Mouse (Mus musculus): ENCODE measurements around the gene Aff1.

Aff1 gene

DNA sequence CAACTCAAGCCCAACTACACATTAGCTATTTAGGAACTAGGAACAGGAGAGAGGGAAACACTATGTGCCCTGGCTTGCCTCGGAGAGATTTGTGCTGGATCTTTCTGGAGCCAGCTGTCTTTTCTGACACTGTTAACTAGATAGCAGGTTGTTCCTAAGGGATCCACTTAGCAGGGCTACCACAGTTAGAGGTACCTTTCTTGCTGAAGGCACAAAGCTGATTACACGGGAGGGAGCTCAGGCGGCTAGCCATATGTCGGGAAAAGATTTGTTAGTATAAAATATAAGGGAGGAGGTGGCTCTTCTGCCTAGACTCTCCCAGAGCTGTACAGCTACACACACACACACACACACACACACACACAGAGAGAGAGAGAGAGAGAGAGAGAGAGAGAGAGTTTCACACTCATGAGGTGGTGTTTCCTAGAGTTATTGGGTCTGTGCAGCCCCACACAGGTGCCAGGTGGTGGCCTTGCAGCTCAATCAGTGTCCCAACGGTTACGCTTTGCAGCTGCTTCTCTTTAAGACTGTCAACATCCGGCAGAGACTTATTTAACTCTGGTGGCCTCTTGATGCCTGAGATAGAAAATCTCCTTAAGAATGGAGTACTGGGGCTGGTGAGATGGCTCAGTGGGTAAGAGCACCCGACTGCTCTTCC is 34.2 kb downstream of the Aff1 start:
- DNase-seq (ENCODE audit: low read depth, low spot score) = no peak

DNA sequence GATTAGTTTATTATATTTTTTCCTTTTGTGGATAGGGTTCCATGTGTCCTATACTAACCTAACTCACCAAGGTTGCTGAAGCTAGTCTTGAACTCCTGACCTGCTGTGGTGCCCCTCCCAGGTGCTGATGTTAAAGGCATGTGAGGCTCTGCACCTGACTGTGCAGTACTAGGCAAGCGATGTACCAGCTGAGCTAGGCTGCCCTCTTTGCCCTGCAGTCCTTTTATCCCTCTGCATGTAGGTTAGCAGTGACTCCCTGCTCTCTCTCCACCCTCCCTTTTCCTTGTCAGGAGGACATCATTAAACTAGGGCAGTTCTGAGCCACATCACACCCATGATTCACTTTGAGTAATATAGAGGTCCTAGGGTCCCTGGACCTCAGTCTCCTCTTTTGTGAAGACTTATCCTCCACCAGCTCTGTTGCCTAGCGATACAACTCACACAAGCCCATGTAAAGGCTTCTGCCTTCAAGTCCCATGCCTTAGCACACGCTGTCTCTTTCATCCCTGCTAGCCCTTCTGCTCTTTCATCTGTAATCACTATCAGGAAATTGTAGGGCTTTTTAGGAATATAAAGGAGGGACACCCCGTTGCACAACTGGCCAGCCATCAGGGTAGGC is 35.7 kb downstream of the Aff1 start:
- no peak for DNase-seq (ENCODE audit: low read depth, low spot score)

DNA sequence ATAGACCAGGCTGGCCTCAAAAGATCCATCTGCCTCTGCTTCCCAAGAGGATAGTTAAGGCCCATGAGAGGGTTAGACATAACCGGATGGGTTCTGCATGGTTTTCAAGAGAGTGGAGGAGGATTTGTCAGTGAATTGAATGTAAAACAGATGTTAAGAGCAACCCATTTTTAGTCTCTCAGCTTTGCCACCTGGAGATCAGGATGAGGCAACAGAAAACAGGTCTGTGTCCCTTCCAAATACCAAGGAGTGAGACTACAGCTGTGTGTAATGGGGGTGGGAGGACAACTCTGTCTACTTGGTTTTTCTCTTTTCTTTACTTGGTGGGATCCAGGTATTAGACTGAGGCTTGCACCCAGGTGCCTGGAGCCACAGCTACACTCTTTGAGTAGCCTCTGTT is 37.1 kb downstream of the Aff1 start:
- no peak for DNase-seq (ENCODE audit: low read depth, low spot score)

DNA sequence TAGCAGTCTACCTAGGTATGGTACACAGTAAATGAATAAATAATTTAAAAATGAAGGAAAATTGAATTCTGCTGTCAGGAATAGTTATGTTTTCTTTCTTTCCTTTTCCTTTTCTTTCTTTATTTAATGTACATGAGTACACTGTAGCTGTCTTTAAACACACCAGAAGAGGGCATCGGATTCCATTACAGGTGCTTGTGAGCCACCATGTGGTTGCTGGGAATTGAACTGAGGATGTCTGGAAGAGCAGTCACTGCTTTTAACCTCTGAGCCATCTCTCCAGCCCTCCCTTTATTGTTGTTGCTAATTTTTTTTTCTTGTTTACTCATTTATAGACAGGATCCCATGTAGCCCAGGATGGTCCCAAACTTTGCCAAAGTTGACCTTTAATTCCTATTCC is 38.0 kb downstream of the Aff1 start:
- no peak for DNase-seq (ENCODE audit: low read depth, low spot score)

DNA sequence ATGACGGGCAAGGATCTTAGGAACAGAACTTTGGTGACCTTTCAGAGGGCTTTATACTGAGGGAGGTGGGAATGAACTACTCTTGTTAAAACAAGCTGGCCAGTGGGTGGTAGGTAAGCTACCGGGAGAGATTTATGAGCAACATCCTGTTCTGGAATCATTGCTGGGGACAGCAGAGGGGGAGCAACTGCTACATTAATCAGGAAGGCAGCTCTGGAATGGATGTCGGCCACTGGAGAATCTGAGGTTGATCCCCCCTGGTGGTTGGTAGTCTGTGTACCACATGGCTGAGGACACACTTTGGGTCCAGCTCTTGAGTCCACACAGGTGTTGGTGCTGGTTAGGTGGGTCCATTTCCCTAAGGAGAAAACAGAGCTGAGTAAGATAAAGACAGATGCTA is 38.6 kb downstream of the Aff1 start:
- no peak for DNase-seq (ENCODE audit: low read depth, low spot score)

DNA sequence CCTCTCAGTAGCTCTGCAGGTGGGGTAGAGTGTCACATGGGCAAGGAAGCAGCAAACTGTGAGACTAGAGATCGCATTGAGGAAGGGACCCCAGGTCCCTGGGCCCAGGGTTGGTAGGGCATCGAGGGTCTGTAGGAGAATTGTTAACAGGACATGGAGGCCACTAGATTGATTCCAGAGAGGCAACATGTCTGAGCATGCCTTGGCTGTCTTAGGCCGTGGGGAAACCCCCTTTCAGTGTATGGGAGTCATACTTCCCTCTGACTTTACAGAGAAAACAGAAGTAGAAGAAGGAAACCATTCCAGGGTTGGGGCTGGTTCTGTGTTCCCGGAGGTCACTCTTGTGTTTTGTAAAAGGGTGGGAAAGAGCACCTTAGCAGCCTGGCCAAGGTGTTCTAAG is 40.4 kb downstream of the Aff1 start:
- no peak for DNase-seq (ENCODE audit: low read depth, low spot score)

DNA sequence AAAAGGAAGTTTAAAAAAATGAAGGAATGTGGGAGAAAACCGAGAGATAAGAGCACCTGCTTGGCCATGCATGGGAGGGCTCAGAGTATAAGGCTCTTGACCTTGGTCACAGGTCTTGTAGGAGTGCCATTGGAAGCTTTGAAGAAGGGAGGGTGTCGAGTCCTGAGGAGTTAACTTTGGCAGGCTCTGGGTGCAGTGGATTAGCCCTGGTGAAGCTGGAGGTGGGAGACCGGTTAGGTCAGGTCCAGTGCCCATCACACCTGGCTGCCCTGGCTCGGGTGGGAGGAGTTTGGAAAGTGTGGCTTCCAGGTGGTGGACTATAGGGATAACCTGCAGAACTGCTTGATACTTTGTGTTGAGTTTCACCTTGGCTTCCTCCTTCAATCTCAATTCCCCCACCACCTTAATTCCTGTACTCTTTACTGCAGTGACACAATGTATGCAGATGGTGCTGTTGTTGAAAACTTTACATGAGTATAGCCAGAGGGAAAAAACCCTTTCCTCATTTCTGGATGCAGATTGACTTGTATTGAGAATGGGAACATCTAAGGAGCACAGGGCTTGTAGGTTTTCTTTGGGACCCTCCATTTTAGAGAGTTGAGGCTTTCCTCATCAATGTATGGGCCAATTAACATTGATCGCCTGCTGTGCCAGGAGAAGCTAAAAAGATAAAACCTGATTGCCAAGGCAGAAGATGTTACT is 43.4 kb downstream of the Aff1 start:
- no peak for DNase-seq (ENCODE audit: low read depth, low spot score)

DNA sequence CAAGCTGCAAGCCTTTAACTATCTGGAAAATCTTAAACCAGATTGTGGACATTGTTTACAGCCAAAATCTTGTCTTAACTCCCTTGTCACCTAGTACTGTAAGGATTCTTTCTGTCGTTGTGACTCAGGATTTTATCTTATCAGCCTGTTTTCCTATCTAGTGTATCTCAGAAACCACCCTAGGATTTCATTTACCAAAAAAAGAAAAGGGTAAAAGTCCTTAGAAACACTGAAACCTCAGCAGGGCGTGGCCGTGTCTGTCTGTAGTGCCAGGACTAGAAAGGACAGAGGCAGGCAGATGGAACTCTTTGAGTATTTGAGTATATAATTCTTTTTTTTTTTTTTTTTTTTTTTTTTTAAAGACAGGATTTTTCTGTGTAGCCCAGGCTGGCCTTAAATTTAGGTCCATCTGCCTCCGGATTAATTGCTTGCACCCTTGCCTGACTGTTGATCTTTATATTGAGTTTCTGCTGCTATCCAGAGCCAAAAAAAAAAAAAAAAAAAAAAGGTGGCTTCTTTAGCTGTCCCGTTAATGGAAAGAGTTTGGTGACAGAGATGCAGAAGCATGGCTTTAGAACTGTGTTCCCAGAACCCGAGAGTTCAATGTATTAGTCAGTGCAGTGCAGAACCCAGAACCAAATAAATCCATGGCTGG is 44.5 kb downstream of the Aff1 start:
- DNase-seq (ENCODE audit: low read depth, low spot score) = no peak

DNA sequence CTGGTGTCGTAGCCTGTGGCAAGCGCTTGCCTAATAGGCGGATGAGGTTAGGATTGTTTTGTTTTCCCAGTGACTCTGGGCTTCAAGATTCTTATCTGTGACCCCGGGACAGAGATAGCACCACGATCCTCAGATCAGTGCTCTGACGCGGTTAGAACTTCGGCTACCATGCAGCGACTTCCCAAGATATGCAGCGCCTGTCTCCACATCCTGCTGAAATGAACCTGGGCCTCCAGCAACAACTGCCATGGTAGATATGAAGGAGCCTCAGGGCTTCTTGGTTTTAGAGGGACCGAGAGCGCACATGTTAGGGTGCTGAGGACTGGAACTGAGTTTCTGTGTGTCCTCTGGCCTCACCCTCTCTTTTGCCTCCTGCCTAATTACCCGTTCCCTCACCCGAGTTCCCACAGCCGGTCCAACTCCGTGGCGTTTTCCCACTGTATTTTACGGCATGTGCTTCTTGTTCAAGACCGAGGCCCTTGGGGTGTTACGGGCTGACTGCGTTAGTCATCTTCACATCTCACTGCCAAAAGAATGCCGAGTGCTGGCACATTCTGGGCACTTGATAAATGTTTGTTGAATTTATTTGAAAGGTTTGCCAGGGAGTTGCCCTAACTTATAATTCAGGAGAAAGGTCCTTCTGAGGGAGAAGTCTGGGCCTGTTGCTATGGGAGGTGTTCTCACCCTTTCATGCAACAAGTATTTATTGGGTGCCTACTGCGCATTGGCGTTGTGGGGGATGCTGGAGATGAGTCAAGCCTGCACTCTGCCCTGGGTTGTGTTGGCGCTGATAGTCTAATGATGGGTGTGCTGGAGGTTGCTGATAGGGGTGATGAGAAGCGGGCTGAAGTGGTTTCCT is 45.3 kb downstream of the Aff1 start:
- no peak for DNase-seq (ENCODE audit: low read depth, low spot score)

DNA sequence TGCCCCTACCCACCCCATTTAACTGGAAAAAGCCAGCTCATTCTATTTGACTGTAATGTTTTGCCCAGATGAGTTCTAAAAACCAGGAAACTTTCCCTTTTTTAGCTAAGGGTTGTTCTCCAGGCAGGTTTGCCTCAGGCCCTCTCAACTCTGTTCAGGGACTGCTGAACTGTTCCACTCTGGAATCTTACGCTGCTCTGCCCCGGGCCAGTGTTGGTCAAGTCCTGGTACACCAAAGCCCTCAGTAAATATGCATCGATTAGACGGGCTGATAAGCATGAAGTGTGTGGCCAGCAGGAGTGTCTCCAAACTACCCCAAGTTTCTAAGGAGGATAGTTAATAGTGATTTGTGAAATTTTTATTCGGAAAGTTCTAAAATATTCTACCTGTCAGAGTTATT is 46.3 kb downstream of the Aff1 start:
- no peak for DNase-seq (ENCODE audit: low read depth, low spot score)

DNA sequence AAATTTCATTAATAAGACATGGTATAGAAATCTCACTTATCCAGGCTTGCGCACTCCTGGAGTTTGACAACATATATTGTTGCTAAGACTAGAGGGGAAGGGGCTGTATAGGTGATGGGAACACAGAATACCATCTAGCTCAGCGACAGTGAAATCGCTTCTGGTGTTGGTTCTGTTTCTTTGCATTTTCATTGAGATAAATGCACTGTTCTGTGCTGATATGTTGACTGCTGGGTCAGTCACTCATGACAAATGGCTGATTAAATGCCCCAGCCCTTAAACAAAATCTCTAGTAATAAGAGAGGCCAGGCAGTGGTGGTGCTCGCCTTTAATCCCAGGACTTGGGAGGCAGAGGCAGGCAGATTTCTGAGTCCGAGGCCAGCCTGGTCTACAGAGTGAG is 47.0 kb downstream of the Aff1 start:
- DNase-seq (ENCODE audit: low read depth, low spot score) = no peak

DNA sequence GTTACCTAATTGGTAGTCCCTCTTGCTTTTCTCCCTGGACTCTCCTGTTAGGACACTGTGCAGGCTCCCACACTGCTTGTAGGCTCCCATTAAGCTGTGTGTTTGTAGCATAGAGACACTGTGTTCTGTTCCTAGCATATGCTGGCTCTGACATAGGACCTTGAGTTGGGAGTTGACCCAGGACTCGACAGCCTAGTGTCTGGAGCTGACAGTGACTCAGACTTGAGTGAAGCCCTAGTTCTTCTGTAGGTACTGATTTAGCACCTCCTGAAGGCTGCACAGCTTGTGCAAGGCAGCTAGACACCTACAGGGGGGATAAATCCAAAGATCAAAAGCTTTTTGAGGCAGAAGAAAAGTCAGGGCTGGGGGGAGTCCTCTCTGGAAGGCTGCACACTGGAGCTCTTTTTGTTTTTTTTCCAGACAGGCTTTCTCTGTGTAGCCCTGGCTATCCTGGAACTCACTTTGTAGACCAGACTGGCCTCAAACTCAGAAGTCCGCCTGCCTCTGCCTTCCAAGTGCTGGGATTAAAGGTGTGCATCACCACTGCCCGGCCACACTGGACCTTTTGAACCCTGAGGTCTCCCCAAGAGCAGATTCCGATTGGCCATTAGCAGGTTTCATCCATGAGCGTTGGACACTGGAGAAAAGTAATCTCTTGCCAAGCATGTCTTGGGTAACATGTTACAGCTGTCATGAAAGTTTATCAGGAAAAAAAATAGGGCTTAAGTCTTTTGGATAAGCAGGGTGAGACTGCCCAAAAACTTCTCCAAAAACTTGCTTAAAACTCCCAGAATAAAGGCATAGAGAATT is 48.1 kb downstream of the Aff1 start:
- no peak for DNase-seq (ENCODE audit: low read depth, low spot score)

DNA sequence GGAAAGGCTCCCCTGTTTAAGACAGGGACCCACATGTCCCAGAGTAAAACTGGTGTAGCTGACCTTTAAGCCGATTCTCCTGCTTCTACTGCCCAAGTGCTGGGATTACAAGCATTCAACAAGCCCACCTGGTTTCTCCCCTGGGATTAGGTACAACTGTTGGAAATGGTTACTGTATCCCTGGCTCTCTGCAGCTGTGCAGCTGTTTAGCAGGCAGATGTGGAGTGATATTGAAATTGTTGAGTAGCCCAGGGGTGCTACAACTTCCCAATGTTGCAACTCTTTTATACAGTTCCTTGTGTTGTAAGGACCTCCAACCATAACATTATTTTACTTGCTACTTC is 48.7 kb downstream of the Aff1 start:
- DNase-seq (ENCODE audit: low read depth, low spot score) = no peak

DNA sequence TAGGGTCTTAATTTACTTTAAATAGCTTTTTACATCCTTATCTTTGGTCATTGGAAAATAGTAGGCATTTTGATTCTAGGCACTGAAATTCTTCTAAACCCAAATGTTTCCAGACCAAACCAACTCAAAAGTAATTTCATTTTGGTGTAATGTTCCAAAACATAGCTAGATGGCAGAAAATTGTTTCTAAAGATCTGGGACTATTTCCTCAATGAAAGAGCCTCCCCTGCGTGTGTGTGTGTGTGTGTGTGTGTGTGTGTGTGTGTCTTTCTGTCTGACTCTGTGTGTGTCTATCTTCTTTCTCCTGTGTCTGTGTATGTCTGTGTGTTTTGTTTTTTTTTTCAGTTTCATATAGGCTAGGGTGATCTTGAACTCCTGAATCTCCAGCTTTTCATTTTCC is 49.3 kb downstream of the Aff1 start:
- no peak for DNase-seq (ENCODE audit: low read depth, low spot score)

DNA sequence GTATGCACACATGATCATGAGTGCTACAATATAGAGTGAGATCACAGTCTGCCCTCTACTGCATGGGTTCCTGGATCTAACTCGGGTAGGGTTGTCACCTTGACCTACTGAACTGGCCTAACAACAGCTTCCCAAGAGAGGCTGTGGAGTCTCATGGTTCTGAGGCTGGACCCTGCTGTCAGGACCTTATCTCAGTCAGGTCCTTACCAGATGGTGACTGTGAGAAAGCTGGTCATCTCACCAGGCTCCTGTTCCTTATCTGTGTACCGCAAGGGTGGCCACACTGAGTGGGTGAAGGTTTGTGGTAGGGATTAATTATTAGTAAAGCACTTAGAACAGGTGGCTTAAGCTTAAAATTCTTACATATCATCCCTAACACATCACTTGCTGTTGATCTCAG is 49.8 kb downstream of the Aff1 start:
- DNase-seq (ENCODE audit: low read depth, low spot score) = no peak

DNA sequence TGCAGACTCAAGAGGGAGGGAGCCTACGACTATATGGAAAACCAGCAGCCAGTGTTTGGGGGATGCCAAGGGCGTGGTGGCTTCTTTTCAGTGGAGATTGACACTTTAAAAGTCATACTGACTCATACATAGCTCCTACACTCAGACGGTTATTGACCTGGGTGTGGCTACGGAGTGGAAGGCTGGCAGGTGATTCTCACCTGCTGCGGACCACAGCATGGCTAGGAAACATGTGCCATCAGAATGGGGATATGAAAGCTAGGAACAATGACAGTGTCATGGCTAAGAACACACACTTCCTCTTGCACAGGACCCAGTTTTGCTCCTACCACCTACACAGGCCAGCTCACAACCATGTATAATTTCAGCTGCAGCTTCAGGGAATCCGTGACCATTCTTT is 52.4 kb downstream of the Aff1 start:
- DNase-seq (ENCODE audit: low read depth, low spot score) = no peak

DNA sequence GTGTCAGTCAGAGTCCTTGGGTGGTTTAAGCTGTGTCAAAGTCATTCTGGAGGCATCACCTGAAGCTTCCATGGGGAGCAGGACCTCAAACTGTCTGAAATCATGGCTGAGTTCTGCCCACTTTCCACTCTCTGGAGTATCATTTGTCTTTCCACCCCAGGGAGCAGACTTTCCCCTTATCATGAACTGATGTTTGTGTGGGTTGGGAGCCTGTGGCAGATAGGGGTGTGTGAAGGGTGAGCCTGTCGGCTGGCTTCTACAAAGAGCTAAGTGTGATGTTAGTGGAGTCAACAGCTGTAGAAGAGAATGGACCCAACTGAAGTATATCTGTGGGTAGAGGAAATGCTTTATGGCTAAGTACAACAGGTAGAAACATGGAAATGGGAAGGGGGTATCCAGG is 53.5 kb downstream of the Aff1 start:
- DNase-seq (ENCODE audit: low read depth, low spot score) = no peak

DNA sequence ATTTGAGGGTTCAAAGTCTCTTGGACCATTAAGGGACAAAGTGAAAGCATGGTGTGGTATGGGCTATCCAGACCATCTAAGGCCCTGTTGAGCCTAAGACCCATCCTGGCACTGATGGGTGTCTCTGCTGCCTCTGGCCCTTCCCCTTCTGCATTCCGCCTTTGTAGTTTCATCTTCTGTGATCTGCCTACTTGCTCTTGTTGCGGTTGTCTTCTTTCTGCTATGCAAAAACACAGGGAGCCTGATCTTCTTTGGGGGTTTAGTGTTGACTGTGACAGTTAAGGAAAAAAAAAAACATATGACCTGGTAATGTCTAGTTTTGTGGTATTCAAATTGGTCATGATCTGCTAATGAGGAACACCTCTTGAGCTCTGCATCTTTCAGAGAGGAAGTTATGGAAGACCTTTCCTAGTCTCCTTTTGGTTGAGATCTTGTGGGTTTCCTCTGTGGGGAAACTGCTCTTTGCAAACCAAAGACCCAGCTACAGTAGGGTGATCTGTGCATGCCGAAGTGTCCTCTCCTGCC is 54.4 kb downstream of the Aff1 start:
- no peak for DNase-seq (ENCODE audit: low read depth, low spot score)

DNA sequence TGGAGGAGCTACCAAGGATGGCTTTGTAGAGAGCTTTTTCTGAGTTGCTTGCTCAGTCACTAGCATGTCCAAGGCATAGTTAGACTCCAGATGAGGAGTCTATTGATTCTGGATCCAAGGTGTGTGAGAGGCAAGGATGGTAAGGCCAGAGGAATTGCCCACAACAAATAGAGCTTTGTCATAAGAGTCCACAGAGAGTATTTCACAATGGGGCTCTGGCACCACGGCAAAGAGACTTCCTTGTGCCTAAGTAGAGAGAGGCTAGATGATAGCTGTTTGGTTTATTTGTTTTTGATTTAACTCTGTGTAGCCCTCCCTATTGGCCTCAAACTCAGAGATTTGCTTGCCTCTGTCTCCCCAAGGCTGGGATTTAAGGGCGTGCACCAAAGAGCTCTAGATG is 54.9 kb downstream of the Aff1 start:
- no peak for DNase-seq (ENCODE audit: low read depth, low spot score)

DNA sequence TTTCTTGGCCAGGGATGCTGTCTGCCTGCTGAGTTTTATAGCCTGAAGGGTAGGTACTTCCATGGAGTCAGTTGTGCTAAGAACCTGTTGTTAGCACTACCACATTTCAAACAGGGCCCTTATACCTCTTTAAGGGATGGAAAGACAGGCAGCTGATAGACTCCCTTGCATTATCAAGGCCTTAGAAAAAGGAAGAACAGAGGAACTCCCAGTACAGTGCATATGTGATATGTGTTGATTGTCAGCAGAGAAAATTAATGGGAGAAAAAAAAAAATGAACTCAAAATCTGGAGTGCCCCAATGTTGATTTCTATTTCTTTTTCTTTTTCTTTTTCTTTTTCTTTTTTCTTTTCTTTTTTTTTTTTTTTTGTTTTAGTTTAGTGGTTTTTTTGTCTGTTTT is 56.2 kb downstream of the Aff1 start:
- no peak for DNase-seq (ENCODE audit: low read depth, low spot score)
